Mouse (Mus musculus): Measurements from ENCODE around the gene Ifit1bl1. TPM values are rescaled to one million over a fixed set of nuclear protein-coding genes. Genes with fewer than 3 reads are reported as not detected.
A peak's percentile ranks its signal among the peaks of the same experiment; 100 is the strongest.

Ifit1bl1 gene
- polyA plus RNA-seq, 1 experiment: 0.40 TPM

GRCm38 (mm10) chr19:34550205-34550533, 51.6 kb downstream of the Ifit1bl1 start:
- Histone ChIP-seq H3K4me1 (ENCODE audit: control insufficient read depth, insufficient read depth, low read length) (peaks cover 9% of the 10 kb centered on the region), H3K4me3 (ENCODE audit: insufficient read depth, low read length) (no peak overlapping the region; the same call in 1 of the 2 replicates), H3K27ac (ENCODE audit: insufficient read depth, low read length) (peak overlapping the region; percentile 40)
- no peak for TF ChIP-seq POLR2A (IDR thresholded peaks at IDR 0.05; ENCODE audit: low read depth, low read length)
- TF ChIP-seq CTCF (IDR thresholded peaks at IDR 0.05; ENCODE audit: borderline replicate concordance, insufficient read depth, low read length): no peak

- H3K4me3 ChIP-seq (ENCODE audit: insufficient read depth, low read length): no peak overlapping the region
- H3K27ac ChIP-seq (ENCODE audit: insufficient read depth, low read length): no peak overlapping the region
- peaks cover 2% of the 10 kb centered on the region; the same call in 1 of the 2 replicates for H3K4me1 ChIP-seq (ENCODE audit: control insufficient read depth, insufficient read depth, low read length)
- TF ChIP-seq CTCF (IDR thresholded peaks at IDR 0.05; ENCODE audit: borderline replicate concordance, insufficient read depth, low read length) (peak; percentile 45), POLR2A (IDR thresholded peaks at IDR 0.05; ENCODE audit: low read depth, low read length) (no peak)
Measured at GRCm38 (mm10) chr19:34547976-34548375, 53.8 kb downstream of the Ifit1bl1 start.

GRCm38 (mm10) chr19:34546211-34546610, 55.5 kb downstream of the Ifit1bl1 start:
- Histone ChIP-seq H3K27ac (ENCODE audit: insufficient read depth, low read length) (no peak overlapping the region), H3K4me3 (ENCODE audit: insufficient read depth, low read length) (no peak overlapping the region), H3K4me1 (ENCODE audit: control insufficient read depth, insufficient read depth, low read length) (no peaks in the 10 kb centered on the region)
- TF ChIP-seq POLR2A (IDR thresholded peaks at IDR 0.05; ENCODE audit: low read depth, low read length) (no peak), CTCF (IDR thresholded peaks at IDR 0.05; ENCODE audit: borderline replicate concordance, insufficient read depth, low read length) (no peak)

Other genes with a start within 250 kb of the Ifit1bl1 start
- 15.2 and 18.8 TPM in 2 replicates for gene Ch25h, start 126.8 kb downstream of the Ifit1bl1 start, polyA plus RNA-seq (2011; ENCODE audit: insufficient read length, low read depth, missing spikeins)
- 66.0 and 68.3 TPM in 2 replicates for gene Lipa, start 74.5 kb downstream of the Ifit1bl1 start, polyA plus RNA-seq (2011; ENCODE audit: insufficient read length, low read depth, missing spikeins)
- 13.2 and 17.6 TPM in 2 replicates for gene Ifit2, start 51.3 kb downstream of the Ifit1bl1 start, polyA plus RNA-seq (2011; ENCODE audit: insufficient read length, low read depth, missing spikeins)
- 11.6 and 15.3 TPM in 2 replicates for gene Ifit3, start 18.4 kb downstream of the Ifit1bl1 start, polyA plus RNA-seq (2011; ENCODE audit: insufficient read length, low read depth, missing spikeins)
- 3.4 and 3.6 TPM in 2 replicates for gene Ifit3b, start 6.0 kb upstream of the Ifit1bl1 start, polyA plus RNA-seq (2011; ENCODE audit: insufficient read length, low read depth, missing spikeins)
- gene Ifit1bl2, start 38.8 kb upstream of the Ifit1bl1 start, polyA plus RNA-seq (2011; ENCODE audit: insufficient read length, low read depth, missing spikeins): 0.27 and 0.51 TPM in 2 replicates
- 13.3 and 15.6 TPM in 2 replicates for gene Ifit1, start 38.9 kb upstream of the Ifit1bl1 start, polyA plus RNA-seq (2011; ENCODE audit: insufficient read length, low read depth, missing spikeins)
- 3.8 and 3.9 TPM in 2 replicates for gene Slc16a12, start 145.3 kb upstream of the Ifit1bl1 start, polyA plus RNA-seq (2011; ENCODE audit: insufficient read length, low read depth, missing spikeins)

Data from embryonic fibroblast, embryonic 13.5 days (primary cell).